Mouse (Mus musculus) limb, embryonic 14.5 days (tissue): ENCODE results near the gene Iffo1. TPM values are rescaled to one million over a fixed set of nuclear protein-coding genes. Genes with fewer than 3 reads are reported as not detected.
"Not testable (repeated sequence)": the region's sequence is repeated elsewhere in the genome, so short reads cannot be mapped to it uniquely, and the experiment has no call there.

ENCODE experiments used
- ATAC-seq: fragments of 200-750 bp; cut with Nextera tagmentation; 2 replicates; pipeline ENCODE4 v1.8.0; 2017; ENCODE audit warnings: low read depth, moderate number of reproducible peaks, moderate TSS enrichment; ENCODE audit not compliant: low FRiP score
- DNase-seq: peaks from one replicate; pipeline ENCODE4 v3.0.0-alpha.2; 2015; ENCODE audit warnings: low spot score
- H3K27ac ChIP-seq: fragments of 300-500 bp; sonication (generic); replicated peaks from 2 replicates; pipeline ENCODE4 v1.5.1; 2014; ENCODE audit warnings: low read depth, mild to moderate bottlenecking, low read length, moderate library complexity, mixed read lengths
- H3K27me3 ChIP-seq: fragments of 300-500 bp; sonication (generic); 2 replicates; pipeline ENCODE4 v1.6.1; 2014; ENCODE audit warnings: low read length, mixed read lengths; ENCODE audit not compliant: control insufficient read depth, insufficient read depth
- H3K36me3 ChIP-seq: fragments of 300-500 bp; sonication (generic); 2 replicates; pipeline ENCODE4 v1.6.1; 2014; ENCODE audit warnings: mild to moderate bottlenecking, low read length, moderate library complexity, mixed read lengths; ENCODE audit not compliant: control insufficient read depth, insufficient read depth
- H3K4me1 ChIP-seq: fragments of 300-500 bp; sonication (generic); 2 replicates; pipeline ENCODE4 v1.6.1; 2014; ENCODE audit warnings: antibody characterized with exemption, low read length, mixed read lengths; ENCODE audit not compliant: control insufficient read depth, insufficient read depth
- H3K4me2 ChIP-seq: fragments of 300-500 bp; sonication (generic); replicated peaks from 2 replicates; pipeline ENCODE4 v1.6.1; 2014; ENCODE audit warnings: low read depth, mild to moderate bottlenecking, low read length, moderate library complexity; ENCODE audit not compliant: severe bottlenecking
- H3K4me3 ChIP-seq: fragments of 300-500 bp; sonication (generic); replicated peaks from 2 replicates; pipeline ENCODE4 v1.5.1; 2014; ENCODE audit warnings: low read length
- H3K9ac ChIP-seq: fragments of 300-500 bp; sonication (generic); 2 replicates; pipeline ENCODE4 v1.6.1; 2014; ENCODE audit warnings: mild to moderate bottlenecking, low read depth, low read length, moderate library complexity; ENCODE audit not compliant: severe bottlenecking
- H3K9me3 ChIP-seq: fragments of 300-500 bp; sonication (generic); 2 replicates; pipeline ENCODE4 v1.6.1; 2016; ENCODE audit warnings: low read length; ENCODE audit not compliant: control insufficient read depth
- POLR2A ChIP-seq: fragments of 200-500 bp; IDR thresholded peaks from 2 replicates; pipeline ENCODE4 v1.8.0; 2012; ENCODE audit warnings: inconsistent platforms, mild to moderate bottlenecking, moderate library complexity, borderline replicate concordance; ENCODE audit not compliant: insufficient read depth, insufficient read length; ENCODE audit errors: extremely low read depth
- WGBS: fragments of 180-500 bp; shearing (Covaris S2); extraction: QIAGEN DNeasy Blood & Tissue Kit; methylation state at CpG from one replicate; pipeline ENCODE4 v1.1.7; 2014; 5-methylcytosine and 5-hydroxymethylcytosine counted together
- polyA plus RNA-seq, 2 experiments: library from polyadenylated mRNA; depleted of rRNA in 1 of 2; stranded (reverse) in 1 of 2; unstranded in 1 of 2; fragments of >200 nt; fragmentation: Nextera tagmentation in 1 of 2; extraction: Ambion mirVana in 1 of 2; gene quantifications; 2 replicates each; pipeline versions ENCODE4 v1.2.1 to v1.2.3; 2012 to 2014

Gene Iffo1
- polyA plus RNA-seq, 2 experiments = 34.1 to 64.7 TPM

- no peak overlapping the region for H3K9ac ChIP-seq
Observed at GRCm38 (mm10) chr6:125160854-125161760, 16.1 kb downstream of the Iffo1 start.

DNA sequence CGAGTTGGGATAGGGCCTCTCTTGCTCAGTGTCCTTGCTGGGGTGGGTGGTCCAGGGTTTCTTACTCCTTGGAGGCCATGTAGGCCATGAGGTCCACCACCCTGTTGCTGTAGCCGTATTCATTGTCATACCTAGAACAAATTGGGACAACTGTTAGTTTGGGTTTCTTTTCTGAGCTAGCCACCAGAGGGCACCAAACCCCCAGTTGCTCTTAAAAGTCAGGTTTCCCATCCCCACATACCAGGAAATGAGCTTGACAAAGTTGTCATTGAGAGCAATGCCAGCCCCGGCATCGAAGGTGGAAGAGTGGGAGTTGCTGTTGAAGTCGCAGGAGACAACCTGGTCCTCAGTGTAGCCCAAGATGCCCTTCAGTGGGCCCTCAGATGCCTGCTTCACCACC lies 16.9 kb downstream of the Iffo1 start:
- Histone ChIP-seq H3K36me3 (peaks cover 68% of the 10 kb centered on the region), H3K4me1 (peaks cover 20% of the 10 kb centered on the region)
- not testable (repeated sequence) for H3K9ac ChIP-seq, H3K4me2 ChIP-seq, H3K27me3 ChIP-seq, ATAC-seq, H3K9me3 ChIP-seq, H3K27ac ChIP-seq, H3K4me3 ChIP-seq
- WGBS = 2% methylated on average over 3 of the region's 5 CpGs
- peak; percentile 72 for DNase-seq

More at GRCm38 (mm10) chr6:125160854-125161760, 16.1 kb downstream of the Iffo1 start:
- Histone ChIP-seq H3K4me1 (peaks cover 11% of the 10 kb centered on the region), H3K36me3 (peaks cover 74% of the 10 kb centered on the region), H3K4me3 (no peak overlapping the region), H3K9me3 (no peaks in the 10 kb centered on the region), H3K27me3 (no peaks in the 10 kb centered on the region), H3K4me2 (no peak overlapping the region), H3K27ac (peak overlapping the region; percentile 11)
- ATAC-seq (no peak), DNase-seq (peak; percentile 47)
- TF ChIP-seq POLR2A = no peak
- 16% methylated on average over 22 of the region's 22 CpGs for WGBS

DNA sequence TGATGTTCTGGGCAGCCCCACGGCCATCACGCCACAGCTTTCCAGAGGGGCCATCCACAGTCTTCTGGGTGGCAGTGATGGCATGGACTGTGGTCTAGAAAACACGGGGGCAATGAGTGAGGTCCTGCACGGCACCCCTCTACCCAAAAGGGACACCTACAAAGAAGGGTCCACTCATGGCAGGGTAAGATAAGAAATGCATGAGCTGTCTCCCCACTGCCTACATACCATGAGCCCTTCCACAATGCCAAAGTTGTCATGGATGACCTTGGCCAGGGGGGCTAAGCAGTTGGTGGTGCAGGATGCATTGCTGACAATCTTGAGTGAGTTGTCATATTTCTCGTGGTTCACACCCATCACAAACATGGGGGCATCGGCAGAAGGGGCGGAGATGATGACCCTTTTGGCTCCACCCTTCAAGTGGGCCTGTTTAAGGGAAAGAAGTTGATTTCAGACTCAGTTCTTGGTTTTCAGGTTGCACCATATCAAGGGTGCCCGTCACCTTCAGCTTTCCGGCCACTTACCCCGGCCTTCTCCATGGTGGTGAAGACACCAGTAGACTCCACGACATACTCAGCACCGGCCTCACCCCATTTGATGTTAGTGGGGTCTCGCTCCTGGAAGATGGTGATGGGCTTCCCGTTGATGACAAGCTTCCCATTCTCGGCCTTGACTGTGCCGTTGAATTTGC lies 17.7 kb downstream of the Iffo1 start:
- not testable (repeated sequence) for H3K27me3 ChIP-seq, ATAC-seq, H3K4me2 ChIP-seq, H3K9me3 ChIP-seq, H3K27ac ChIP-seq, H3K4me3 ChIP-seq, H3K9ac ChIP-seq, DNase-seq
- peaks cover 28% of the 10 kb centered on the region for H3K4me1 ChIP-seq
- peaks cover 68% of the 10 kb centered on the region for H3K36me3 ChIP-seq
- 74% methylated on average over 10 of the region's 16 CpGs for WGBS

- DNase-seq (peak; percentile 30), ATAC-seq (no peak)
- Histone ChIP-seq H3K9me3 (no peaks in the 10 kb centered on the region), H3K9ac (peak overlapping the region; percentile 96), H3K27me3 (no peaks in the 10 kb centered on the region), H3K4me2 (peak overlapping the region; percentile 91), H3K4me1 (peaks cover 28% of the 10 kb centered on the region), H3K27ac (peak overlapping the region; percentile 87), H3K36me3 (peaks cover 70% of the 10 kb centered on the region), H3K4me3 (peak overlapping the region; percentile 96)
- WGBS = 4% methylated on average over 20 of the region's 20 CpGs
- no peak for TF ChIP-seq POLR2A
Observed at GRCm38 (mm10) chr6:125163801-125164657, 19.0 kb downstream of the Iffo1 start.
